Comparison of ENCODE assay signal across 16 mouse cellular contexts in genomic region chr4:105001736-105002135, GRCm38 (mm10).
"Had no signal": no experiment of that assay in that cellular context is flagged by ENCODE, and none has a peak within 500 bp of the region (broad histone marks: within the 10 kb centered on the region; RNA-seq: fewer than 3 reads in every experiment).

No protein-coding gene starts in this region.

- H3K27ac ChIP-seq: kidney, embryonic 15.5 days; left cerebral cortex, adult 2 months; liver, embryonic 13.5 days; midbrain, embryonic 12.5 days; neural tube, embryonic 12.5 days; stomach, embryonic 15.5 days had no signal

- H3K4me2 ChIP-seq: kidney, embryonic 15.5 days; liver, embryonic 13.5 days; midbrain, embryonic 12.5 days; neural tube, embryonic 12.5 days; stomach, embryonic 15.5 days had no signal

- H3K27me3 ChIP-seq: kidney, embryonic 15.5 days; liver, embryonic 13.5 days; midbrain, embryonic 12.5 days; neural tube, embryonic 12.5 days; stomach, embryonic 15.5 days had no signal

- DNase-seq: kidney, postnatal 10 days; kidney, postnatal 36 days; layer of hippocampus, postnatal 36 days; liver, embryonic 13.5 days; lung, adult 2 months; lung, postnatal 14 days; lung, postnatal 4 days; retina, postnatal 1 day; right cerebral cortex, postnatal 25 days; spleen, adult 18-20 months; thymus, postnatal 25 days had no signal

- H3K9me3 ChIP-seq: kidney, embryonic 15.5 days; liver, embryonic 13.5 days; midbrain, embryonic 12.5 days; neural tube, embryonic 12.5 days; stomach, embryonic 15.5 days had no signal

- H3K4me3 ChIP-seq: kidney, embryonic 15.5 days; left cerebral cortex, adult 2 months; liver, embryonic 13.5 days; midbrain, embryonic 12.5 days; neural tube, embryonic 12.5 days; stomach, embryonic 15.5 days had no signal

- H3K4me1 ChIP-seq: kidney, embryonic 15.5 days; liver, embryonic 13.5 days; midbrain, embryonic 12.5 days; neural tube, embryonic 12.5 days; stomach, embryonic 15.5 days had no signal

- H3K9ac ChIP-seq: kidney, embryonic 15.5 days; liver, embryonic 13.5 days; midbrain, embryonic 12.5 days; neural tube, embryonic 12.5 days; stomach, embryonic 15.5 days had no signal

- H3K36me3 ChIP-seq: kidney, embryonic 15.5 days; liver, embryonic 13.5 days; midbrain, embryonic 12.5 days; neural tube, embryonic 12.5 days; stomach, embryonic 15.5 days had no signal
